Mouse (Mus musculus): ENCODE results near the gene Snapc4. TPM values are rescaled to one million over a fixed set of nuclear protein-coding genes. Genes with fewer than 3 reads are reported as not detected.
A peak's percentile ranks its signal among the peaks of the same experiment; 100 is the strongest.

Snapc4 gene
- total RNA-seq, 1 experiment from 2014 or later: 58.9 TPM

GRCm38 (mm10) chr2:26319109-26319508 is 61.3 kb downstream of the Snapc4 start:
- ATAC-seq (ENCODE audit: extremely low read depth, insufficient number of reproducible peaks, low FRiP score, poor library complexity, severe bottlenecking): no peak

DNA sequence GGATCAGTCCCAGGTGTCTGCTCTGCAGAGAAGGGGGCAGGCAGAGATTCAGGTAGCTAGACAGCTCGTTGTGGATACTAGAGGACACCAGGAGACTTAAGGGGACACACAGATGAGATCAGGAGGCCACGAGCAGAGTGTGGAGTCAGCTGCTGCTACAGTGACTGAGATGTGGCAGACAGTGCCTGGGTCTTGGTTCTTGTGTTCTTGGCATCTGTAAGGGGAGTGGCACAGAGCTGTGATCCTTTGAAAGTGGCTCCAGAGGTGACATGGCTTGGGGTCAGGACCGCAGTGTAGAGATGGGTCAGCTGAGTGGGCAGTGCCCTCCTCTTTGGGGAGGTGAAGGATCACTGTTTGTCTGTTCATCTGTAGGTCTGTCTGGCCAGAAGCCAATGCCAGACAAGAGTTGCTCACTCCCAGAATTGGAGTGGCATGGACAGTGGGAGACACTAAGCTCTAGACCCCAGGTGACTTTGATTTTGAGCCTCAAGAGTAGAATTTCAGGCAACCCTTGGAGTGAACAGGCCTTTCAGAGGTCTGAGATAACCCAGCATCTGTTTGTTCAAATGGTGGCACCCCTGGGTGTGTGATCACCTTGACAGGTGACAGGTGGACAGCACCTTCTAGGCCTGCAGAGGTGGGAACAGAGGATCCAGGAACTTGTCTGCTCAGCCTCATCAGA is 62.3 kb downstream of the Snapc4 start:
- ATAC-seq (ENCODE audit: extremely low read depth, insufficient number of reproducible peaks, low FRiP score, poor library complexity, severe bottlenecking): no peak

GRCm38 (mm10) chr2:26317371-26317770 is 63.1 kb downstream of the Snapc4 start:
- ATAC-seq (ENCODE audit: extremely low read depth, insufficient number of reproducible peaks, low FRiP score, poor library complexity, severe bottlenecking): no peak

GRCm38 (mm10) chr2:26316576-26317246 is 63.7 kb downstream of the Snapc4 start:
- ATAC-seq (ENCODE audit: extremely low read depth, insufficient number of reproducible peaks, low FRiP score, poor library complexity, severe bottlenecking): no peak

- no peak for ATAC-seq (ENCODE audit: extremely low read depth, insufficient number of reproducible peaks, low FRiP score, poor library complexity, severe bottlenecking)
Observed at GRCm38 (mm10) chr2:26315925-26316311, 64.5 kb downstream of the Snapc4 start.

DNA sequence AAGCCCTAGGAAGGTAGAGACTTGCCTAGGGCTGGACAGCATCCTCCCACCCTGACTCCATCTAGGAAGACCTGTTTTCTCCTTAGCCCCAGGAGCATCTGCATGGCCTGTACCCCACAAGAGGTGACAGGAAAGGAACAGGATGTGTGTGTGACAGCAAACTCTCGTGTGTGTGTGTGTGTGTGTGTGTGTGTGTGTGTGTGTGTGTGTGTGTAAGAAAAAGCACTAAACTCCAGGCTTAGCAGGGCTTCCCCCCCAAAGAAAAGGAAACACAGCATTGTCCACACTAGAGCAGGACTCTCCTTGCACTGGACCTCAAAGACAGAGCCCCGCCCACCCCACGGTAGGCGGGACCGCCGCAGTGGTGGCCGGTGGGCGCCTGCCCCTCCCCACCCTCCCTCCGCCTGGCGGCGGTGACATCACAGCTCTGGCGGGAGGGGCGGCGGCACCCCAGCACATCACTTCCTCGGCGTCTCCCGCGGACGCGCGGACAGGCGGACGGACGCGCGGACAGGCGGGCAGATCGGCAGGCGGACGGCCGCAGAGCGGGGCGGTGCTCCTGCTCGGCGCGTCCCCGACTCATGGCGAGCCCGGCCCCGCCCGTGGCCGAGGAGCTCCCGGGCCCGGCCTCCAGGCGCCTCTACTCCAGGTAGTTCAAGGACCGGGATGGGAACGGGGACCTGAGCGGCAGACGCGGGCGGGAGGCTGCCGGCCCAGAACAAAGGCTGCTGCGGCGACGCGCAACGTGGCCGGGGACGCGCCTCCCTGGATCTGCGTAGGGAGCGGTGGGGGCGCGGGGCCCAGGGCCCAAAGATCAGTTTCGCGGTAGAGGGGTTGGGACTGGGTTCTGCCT is 65.2 kb downstream of the Snapc4 start, which contains the start of gene Gpsm1:
Gene Gpsm1, plus strand, starts transcription at position 444 of the 853 bp plus-strand sequence.
- ATAC-seq (ENCODE audit: extremely low read depth, insufficient number of reproducible peaks, low FRiP score, poor library complexity, severe bottlenecking): peak; percentile 47

- no peak for ATAC-seq (ENCODE audit: extremely low read depth, insufficient number of reproducible peaks, low FRiP score, poor library complexity, severe bottlenecking)
Observed at GRCm38 (mm10) chr2:26314281-26315071, 66.0 kb downstream of the Snapc4 start.

GRCm38 (mm10) chr2:26313394-26313793 is 67.1 kb downstream of the Snapc4 start:
- ATAC-seq (ENCODE audit: extremely low read depth, insufficient number of reproducible peaks, low FRiP score, poor library complexity, severe bottlenecking): no peak

DNA sequence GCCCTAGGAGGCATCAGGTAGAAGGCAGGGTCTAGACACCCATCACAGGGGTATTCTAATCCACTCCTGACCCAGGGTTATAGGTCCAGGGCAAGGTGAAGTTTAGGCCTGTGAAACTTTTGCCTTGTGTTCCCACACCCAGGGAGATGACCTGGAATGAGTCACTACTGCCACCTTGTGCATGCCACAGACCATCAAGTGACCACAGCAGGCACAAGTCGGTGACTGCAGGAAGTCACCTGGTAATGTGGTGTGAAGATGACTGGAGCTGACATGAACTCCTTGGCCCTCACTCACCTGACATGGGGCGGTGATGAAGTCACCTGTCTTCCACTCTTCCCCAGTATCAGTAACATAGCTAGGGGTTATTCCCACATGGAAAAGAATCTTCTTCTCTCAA is 67.6 kb downstream of the Snapc4 start:
- no peak for ATAC-seq (ENCODE audit: extremely low read depth, insufficient number of reproducible peaks, low FRiP score, poor library complexity, severe bottlenecking)

Other genes starting within 250 kb of the Snapc4 start
- gene Lhx3, start 172.4 kb downstream of the Snapc4 start, total RNA-seq (2017): not detected in 2 replicates
- 2.9 and 3.8 TPM in 2 replicates for gene Qsox2, start 143.1 kb downstream of the Snapc4 start, total RNA-seq (2017)
- 0.12 TPM in 1 of 2 replicates, not detected in the other for gene Ccdc187, start 86.1 kb downstream of the Snapc4 start, total RNA-seq (2017)
- 20.7 and 22.0 TPM in 2 replicates for gene Gpsm1, start 65.1 kb downstream of the Snapc4 start, total RNA-seq (2017)
- gene Dnlz, start 28.5 kb downstream of the Snapc4 start, total RNA-seq (2017): 6.2 and 7.7 TPM in 2 replicates
- 118 and 130 TPM in 2 replicates for gene Card9, start 19.7 kb downstream of the Snapc4 start, total RNA-seq (2017)
- 139 and 145 TPM in 2 replicates for gene Entr1, start 8.7 kb upstream of the Snapc4 start, total RNA-seq (2017)
- 52.1 and 65.4 TPM in 2 replicates for gene Pmpca, start 8.7 kb upstream of the Snapc4 start, total RNA-seq (2017)
- 17.1 and 18.5 TPM in 2 replicates for gene Inpp5e, start 28.6 kb upstream of the Snapc4 start, total RNA-seq (2017)
- gene Sec16a, start 64.6 kb upstream of the Snapc4 start, total RNA-seq (2017): 62.1 and 65.5 TPM in 2 replicates
- 46.5 and 48.8 TPM in 2 replicates for gene Notch1, start 136.0 kb upstream of the Snapc4 start, total RNA-seq (2017)
- 0.58 TPM in 1 of 2 replicates, not detected in the other for gene Egfl7, start 199.4 kb upstream of the Snapc4 start, total RNA-seq (2017)
- not detected in 2 replicates for gene Gm20532, start 206.0 kb upstream of the Snapc4 start, total RNA-seq (2017)
- 40.4 and 43.6 TPM in 2 replicates for gene Agpat2, start 223.8 kb upstream of the Snapc4 start, total RNA-seq (2017)
- gene Fam69b, start 247.8 kb upstream of the Snapc4 start, total RNA-seq (2017): not detected in 2 replicates